Mouse (Mus musculus) C2C12 (cell line): ENCODE results near the gene Dmkn.

Source experiments
- CEBPB ChIP-seq: IDR thresholded peaks from one replicate; pipeline ENCODE4 v1.6.1; 2011; ENCODE audit warnings: low read depth, mild to moderate bottlenecking, control low read depth, moderate library complexity
- CTCF ChIP-seq: IDR thresholded peaks from one replicate; pipeline ENCODE4 v1.5.1; 2011; ENCODE audit not compliant: control insufficient read depth, insufficient read depth, insufficient read length
- MAX ChIP-seq: IDR thresholded peaks from one replicate; pipeline ENCODE4 v1.6.1; 2011; ENCODE audit warnings: mild to moderate bottlenecking, control low read depth
- MYOD1 ChIP-seq: IDR thresholded peaks from one replicate; pipeline ENCODE4 v1.6.1; 2011; ENCODE audit warnings: low read depth; ENCODE audit not compliant: control insufficient read depth, insufficient read length
- MYOG ChIP-seq: IDR thresholded peaks from one replicate; pipeline ENCODE4 v1.6.1; 2011; ENCODE audit not compliant: control insufficient read depth, insufficient read length; ENCODE audit errors: extremely low read depth
- USF1 ChIP-seq: IDR thresholded peaks from one replicate; pipeline ENCODE4 v1.6.1; 2011; ENCODE audit warnings: low read depth, mild to moderate bottlenecking, control low read depth, moderate library complexity

DNA sequence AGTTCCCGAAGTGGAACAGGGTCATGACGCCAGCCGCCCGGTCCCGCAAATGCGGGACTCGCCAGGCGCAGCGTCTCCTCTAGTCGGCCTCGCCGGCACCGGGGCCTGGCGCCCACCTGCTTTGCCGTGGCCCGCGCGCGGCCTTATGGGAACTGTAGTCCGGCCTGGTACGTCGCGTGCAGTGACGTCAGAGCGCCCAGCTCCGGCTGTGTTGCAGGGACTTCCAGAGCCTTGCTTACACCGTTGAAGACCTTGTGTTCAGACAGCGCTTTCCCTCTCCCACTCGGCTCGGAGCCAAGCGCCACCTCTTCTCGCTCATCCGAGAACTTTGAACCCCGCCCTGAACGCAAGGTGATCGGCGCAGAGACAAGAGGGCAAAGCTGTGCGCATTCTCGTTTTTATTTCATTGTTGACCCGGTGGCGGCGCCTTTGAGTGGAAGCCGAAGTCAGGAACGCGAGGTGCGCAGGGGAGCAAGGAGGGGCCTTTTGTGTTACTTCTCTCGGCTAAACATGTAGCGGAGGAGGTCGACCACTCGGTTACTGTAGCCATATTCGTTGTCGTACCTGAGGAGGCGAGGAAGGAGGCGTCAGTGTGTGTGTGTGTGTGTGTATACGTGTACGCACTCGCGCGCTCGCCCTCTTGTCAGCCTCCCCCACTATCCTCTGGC is 34.0 kb upstream of the Dmkn start, which contains the start of gene Tmem147:
- no peak for TF ChIP-seq CEBPB
- TF ChIP-seq CTCF: no peak
- peak; percentile 16 for TF ChIP-seq MYOD1
- peak; percentile 69 for TF ChIP-seq MAX
- TF ChIP-seq MYOG: no peak
- no peak for TF ChIP-seq USF1
